Mouse (Mus musculus): Measurements from ENCODE around the gene Wiz.

DNA sequence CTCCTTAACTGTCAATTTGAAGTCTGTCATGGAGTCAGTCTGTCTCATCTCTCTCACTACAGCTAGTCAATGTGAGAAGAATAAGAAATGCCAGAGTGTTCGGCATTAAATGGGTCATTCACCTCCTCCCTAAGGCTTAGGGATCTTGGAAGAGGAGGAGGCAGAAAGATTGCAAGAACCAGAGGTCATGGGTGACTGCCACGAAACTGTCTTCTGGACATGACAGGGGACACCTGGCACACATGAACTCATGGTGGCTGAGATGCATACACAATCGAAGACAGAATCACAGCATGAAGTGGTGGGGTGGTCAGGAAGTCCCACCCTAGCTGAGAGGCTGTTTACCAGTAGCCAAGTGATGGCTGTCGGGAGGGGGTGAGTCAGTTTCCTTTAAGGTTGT is 45.1 kb upstream of the Wiz start:
- no peak for TF ChIP-seq CTCF (IDR thresholded peaks at IDR 0.05; ENCODE audit: low read depth)
- no peak for TF ChIP-seq EP300 (IDR thresholded peaks at IDR 0.05; ENCODE audit: low read depth)

All from liver, embryonic 14.5 days (tissue).